8 mouse cellular contexts compared by ENCODE assay signal in genomic region chr11:84868786-84869259, GRCm38 (mm10). TPM values are rescaled to one million over a fixed set of nuclear protein-coding genes. Genes with fewer than 3 reads are reported as not detected.
DNase-seq lines count a peak whose midpoint lies in the region; ATAC-seq and TF ChIP-seq lines count a peak whose summit lies in the region.

No protein-coding gene starts in this region.

- peaks cover 35% of the 10 kb centered on the region for H3K4me1 ChIP-seq in forebrain, embryonic 10.5 days
- H3K4me1 ChIP-seq in liver, embryonic 14.5 days (replicated peaks; ENCODE audit: control insufficient read depth in 2 of 2, insufficient read depth in 2 of 2, low read length in 1 of 2) = peaks cover 23 to 28% of the 10 kb centered on the region in 2 experiments

- TF ChIP-seq CTCF in gastrocnemius, adult 2 months (IDR thresholded peaks at IDR 0.05) = no peak
- no peak for TF ChIP-seq CTCF in liver, embryonic 14.5 days (IDR thresholded peaks at IDR 0.05; ENCODE audit: low read depth)

- 28% methylated on average over 7 of the region's 7 CpGs for WGBS in forebrain, embryonic 10.5 days
- WGBS in liver, embryonic 14.5 days (ENCODE audit: insufficient replicate concordance) = under 1% methylated on average over 7 of the region's 7 CpGs

- peaks cover 4% of the 10 kb centered on the region; the same call in 1 of the 2 replicates for H3K36me3 ChIP-seq in forebrain, embryonic 10.5 days (replicated peaks)
- H3K36me3 ChIP-seq in liver, embryonic 14.5 days (replicated peaks; ENCODE audit: control insufficient read depth, insufficient read depth, low read depth) = peaks cover 24% of the 10 kb centered on the region

- peak overlapping the region; percentile 85 for H3K4me3 ChIP-seq in gastrocnemius, adult 2 months
- peak overlapping the region; percentile 80 for H3K4me3 ChIP-seq in forebrain, embryonic 10.5 days
- peak overlapping the region; percentile 81 to 93 for H3K4me3 ChIP-seq in liver, embryonic 14.5 days (ENCODE audit: insufficient read depth in 1 of 2, low read depth in 2 of 2, low read length in 2 of 2)

- no peak for DNase-seq in gastrocnemius, adult 2 months
- no peak for DNase-seq in gastrocnemius, postnatal 10 days
- DNase-seq in 416B (ENCODE audit: low read depth) = peak; percentile 74
- DNase-seq in forebrain, embryonic 10.5 days (ENCODE audit: extremely low spot score, low spot score) = no peak
- DNase-seq in liver, embryonic 14.5 days (ENCODE audit: low read depth in 3 of 3, low spot score in 3 of 3) = peak in 1 of 3 experiments; percentile 49
- no peak for DNase-seq in frontal cortex, postnatal 25 days (ENCODE audit: low spot score in 2 of 2)
- no peak for DNase-seq in cerebellum, adult 18-20 months
- no peak for DNase-seq in kidney, postnatal 36 days

- peak overlapping the region; percentile 80 for H3K4me2 ChIP-seq in liver, embryonic 14.5 days (ENCODE audit: low read depth)

- intact Hi-C loops in gastrocnemius, adult 2 months (cut with DNase I) = no loop called here

- no peaks in the 10 kb centered on the region for H3K27me3 ChIP-seq in forebrain, embryonic 10.5 days (ENCODE audit: poor library complexity, severe bottlenecking)
- no peaks in the 10 kb centered on the region for H3K27me3 ChIP-seq in liver, embryonic 14.5 days (ENCODE audit: control insufficient read depth, insufficient read depth, low read length)

- peak overlapping the region; percentile 100 for H3K27ac ChIP-seq in gastrocnemius, adult 2 months
- peak overlapping the region; percentile 99 for H3K27ac ChIP-seq in forebrain, embryonic 10.5 days
- peak overlapping the region; percentile 88 for H3K27ac ChIP-seq in liver, embryonic 14.5 days

- no peak for TF ChIP-seq EP300 in liver, embryonic 14.5 days (IDR thresholded peaks at IDR 0.05; ENCODE audit: low read depth)

- H3K9ac ChIP-seq in liver, embryonic 14.5 days (replicated peaks) = peak overlapping the region; percentile 99

- no peaks in the 10 kb centered on the region for H3K9me3 ChIP-seq in forebrain, embryonic 10.5 days
- H3K9me3 ChIP-seq in liver, embryonic 14.5 days (ENCODE audit: control insufficient read depth, low read length) = no peaks in the 10 kb centered on the region

- no peak for ATAC-seq in liver, embryonic 14.5 days (ENCODE audit: insufficient read depth)

RNA-seq across cellular contexts. Expression of gene Ggnbp2, which starts 1.8 kb away (rescaled TPM):
- total RNA-seq in gastrocnemius, adult 2 months (2021) = 10 to 100 TPM; 35.5 to 45.7 TPM
- 10 to 100 TPM; 40.6 to 52.8 TPM for total RNA-seq in gastrocnemius, postnatal 10 days (2021)
- polyA plus RNA-seq in forebrain, embryonic 10.5 days (2016; fragmentation: Nextera tagmentation; extraction: Ambion mirVana) = 52.3 and 52.4 TPM in 2 replicates
- 37.4 and 63.7 TPM in 2 replicates for polyA plus RNA-seq in liver, embryonic 14.5 days (2012; rRNA removed)
- 48.5 and 52.9 TPM in 2 replicates for polyA plus RNA-seq in liver, embryonic 14.5 days (2014; fragmentation: Nextera tagmentation; extraction: Ambion mirVana)

RNA-seq across cellular contexts. Expression of gene Myo19, which starts 11.1 kb away (rescaled TPM):
- 1 to 10 TPM; 3.1 to 4.6 TPM for total RNA-seq in gastrocnemius, adult 2 months (2021)
- total RNA-seq in gastrocnemius, postnatal 10 days (2021) = 1 to 10 TPM; 4.4 to 5.3 TPM
- 11.0 and 12.3 TPM in 2 replicates for polyA plus RNA-seq in forebrain, embryonic 10.5 days (2016; fragmentation: Nextera tagmentation; extraction: Ambion mirVana)
- polyA plus RNA-seq in liver, embryonic 14.5 days (2012; rRNA removed) = 6.5 and 6.8 TPM in 2 replicates
- 3.9 and 4.7 TPM in 2 replicates for polyA plus RNA-seq in liver, embryonic 14.5 days (2014; fragmentation: Nextera tagmentation; extraction: Ambion mirVana)

RNA-seq across cellular contexts. Expression of gene Pigw, which starts 11.3 kb away (rescaled TPM):
- total RNA-seq in gastrocnemius, adult 2 months (2021) = 1 to 10 TPM; 5.1 to 5.3 TPM
- total RNA-seq in gastrocnemius, postnatal 10 days (2021) = 1 to 10 TPM; 6.3 to 7.7 TPM
- 3.1 and 3.5 TPM in 2 replicates for polyA plus RNA-seq in forebrain, embryonic 10.5 days (2016; fragmentation: Nextera tagmentation; extraction: Ambion mirVana)
- 3.3 and 4.1 TPM in 2 replicates for polyA plus RNA-seq in liver, embryonic 14.5 days (2012; rRNA removed)
- polyA plus RNA-seq in liver, embryonic 14.5 days (2014; fragmentation: Nextera tagmentation; extraction: Ambion mirVana) = 1.2 and 1.4 TPM in 2 replicates

RNA-seq across cellular contexts. Expression of gene Dhrs11, which starts 40.0 kb away (rescaled TPM):
- total RNA-seq in gastrocnemius, adult 2 months (2021) = 10 to 100 TPM; 34.5 to 36.6 TPM
- 10 to 100 TPM; 19.2 to 22.6 TPM for total RNA-seq in gastrocnemius, postnatal 10 days (2021)
- polyA plus RNA-seq in forebrain, embryonic 10.5 days (2016; fragmentation: Nextera tagmentation; extraction: Ambion mirVana) = 13.4 and 16.9 TPM in 2 replicates
- 210 and 211 TPM in 2 replicates for polyA plus RNA-seq in liver, embryonic 14.5 days (2012; rRNA removed)
- polyA plus RNA-seq in liver, embryonic 14.5 days (2014; fragmentation: Nextera tagmentation; extraction: Ambion mirVana) = 201 and 216 TPM in 2 replicates

RNA-seq across cellular contexts. Expression of gene Znhit3, which starts 47.3 kb away (rescaled TPM):
- 10 to 100 TPM; 13.7 to 16.5 TPM for total RNA-seq in gastrocnemius, adult 2 months (2021)
- 10 to 100 TPM in 1 of 2 experiments, 1 to 10 TPM in 1; 9.3 to 12.4 TPM for total RNA-seq in gastrocnemius, postnatal 10 days (2021)
- 97.6 and 99.8 TPM in 2 replicates for polyA plus RNA-seq in forebrain, embryonic 10.5 days (2016; fragmentation: Nextera tagmentation; extraction: Ambion mirVana)
- 15.6 and 19.0 TPM in 2 replicates for polyA plus RNA-seq in liver, embryonic 14.5 days (2012; rRNA removed)
- polyA plus RNA-seq in liver, embryonic 14.5 days (2014; fragmentation: Nextera tagmentation; extraction: Ambion mirVana) = 47.9 and 49.8 TPM in 2 replicates
